ENCODE assay signal across 8 mouse cellular contexts in genomic region chr1:51998542-51998941, GRCm38 (mm10). TPM values are rescaled to one million over a fixed set of nuclear protein-coding genes. Genes with fewer than 3 reads are reported as not detected.
DNase-seq lines count a peak whose midpoint lies in the region; ATAC-seq and TF ChIP-seq lines count a peak whose summit lies in the region.

No protein-coding gene starts in this region.

- H3K27me3 ChIP-seq in heart, embryonic 12.5 days (replicated peaks), result no peaks in the 10 kb centered on the region; the same call in 1 of the 2 replicates
- no peaks in the 10 kb centered on the region for H3K27me3 ChIP-seq in thymus, adult 2 months (ENCODE audit: control insufficient read depth, insufficient read depth, low read length)

- no peak overlapping the region for H3K9ac ChIP-seq in heart, embryonic 12.5 days

- no peaks in the 10 kb centered on the region for H3K9me3 ChIP-seq in heart, embryonic 12.5 days (replicated peaks)

- H3K4me1 ChIP-seq in heart, embryonic 12.5 days (replicated peaks), result peaks cover 7% of the 10 kb centered on the region; the same call in 1 of the 2 replicates
- H3K4me1 ChIP-seq in thymus, adult 2 months (replicated peaks; ENCODE audit: control insufficient read depth, insufficient read depth, low read length), result no peaks in the 10 kb centered on the region

- H3K27ac ChIP-seq in heart, embryonic 12.5 days (ENCODE audit: poor library complexity, severe bottlenecking), result no peak overlapping the region
- no peak overlapping the region for H3K27ac ChIP-seq in thymus, adult 2 months (ENCODE audit: control insufficient read depth, insufficient read depth, low read length)

- H3K36me3 ChIP-seq in heart, embryonic 12.5 days, result no peaks in the 10 kb centered on the region
- no peaks in the 10 kb centered on the region for H3K36me3 ChIP-seq in thymus, adult 2 months (ENCODE audit: control insufficient read depth, insufficient read depth, low read length)

- no peak overlapping the region for H3K4me2 ChIP-seq in heart, embryonic 12.5 days

- no peak for TF ChIP-seq CTCF in thymus, adult 2 months (IDR thresholded peaks at IDR 0.05; ENCODE audit: borderline replicate concordance, control insufficient read depth, extremely low read depth, insufficient read depth, low read length, poor library complexity)

- ATAC-seq in heart, embryonic 12.5 days (ENCODE audit: insufficient number of reproducible peaks, low FRiP score), result no peak
- ATAC-seq in activated CD4-positive, CD25-positive, alpha-beta regulatory T cell, adult 4 months, result no peak

- TF ChIP-seq POLR2A in thymus, adult 2 months (IDR thresholded peaks at IDR 0.05; ENCODE audit: control insufficient read depth, extremely low read depth, insufficient read depth, low read length, poor library complexity), result no peak

- DNase-seq in heart, adult 18-20 months, result peak; percentile 29 to 62
- DNase-seq in thymus, adult 2 months, result peak; percentile 49
- DNase-seq in thymus, adult 18-20 months, result no peak
- DNase-seq in cerebellum, postnatal 14 days, result peak; percentile 82
- DNase-seq in kidney, postnatal 36 days, result peak; percentile 18 to 60
- peak; percentile 58 to 68 for DNase-seq in lung, postnatal 4 days

- H3K4me3 ChIP-seq in heart, embryonic 12.5 days, result no peak overlapping the region
- no peak overlapping the region for H3K4me3 ChIP-seq in thymus, adult 2 months (ENCODE audit: control insufficient read depth, insufficient read depth, low read length)

- WGBS in heart, embryonic 12.5 days, result 35% methylated on average over 5 of the region's 5 CpGs
- 32% methylated on average over 5 of the region's 5 CpGs for WGBS in thymus, adult 2 months

RNA-seq across cellular contexts. Expression of gene Stat4, which starts 11.6 kb away (rescaled TPM):
- 1 to 10 TPM in 1 of 2 experiments, under 1 TPM in 1; 0.47 to 1.1 TPM for total RNA-seq in heart, adult 18-20 months (2021)
- polyA plus RNA-seq in heart, embryonic 12.5 days (2016; fragmentation: Nextera tagmentation; extraction: Ambion mirVana), result 2.6 and 3.5 TPM in 2 replicates
- 7.8 and 8.8 TPM in 2 replicates for polyA plus RNA-seq in thymus, adult 2 months (2012; rRNA removed)
- polyA plus RNA-seq in activated CD4-positive, CD25-positive, alpha-beta regulatory T cell, adult 4 months (2017; shearing (Covaris generic)), result 100 to 1,000 TPM; 147 to 156 TPM

Comparison
In these comparisons a context has a peak if more than half of its experiments do, and no peak if none do; other contexts are left out.
1. DNase-seq: peak in heart, adult 18-20 months (2 of 2), thymus, adult 2 months (single experiment), cerebellum, postnatal 14 days (2 of 2), kidney, postnatal 36 days (2 of 2) and lung, postnatal 4 days (2 of 2); none in thymus, adult 18-20 months (0 of 2).
2. RNA of gene Stat4, which starts 11.6 kb away (polyA plus RNA-seq): 147 to 156 TPM in activated CD4-positive, CD25-positive, alpha-beta regulatory T cell, adult 4 months; 7.8 to 8.8 TPM in thymus, adult 2 months and 2.6 to 3.5 TPM in heart, embryonic 12.5 days; every median in the first group is over 10 times any median in the second.